Mouse (Mus musculus): ENCODE data around the gene Smim12. TPM values are rescaled to one million over a fixed set of nuclear protein-coding genes. Genes with fewer than 3 reads are reported as not detected.

Smim12 gene
- 15.3 TPM for total RNA-seq (2023)

DNA sequence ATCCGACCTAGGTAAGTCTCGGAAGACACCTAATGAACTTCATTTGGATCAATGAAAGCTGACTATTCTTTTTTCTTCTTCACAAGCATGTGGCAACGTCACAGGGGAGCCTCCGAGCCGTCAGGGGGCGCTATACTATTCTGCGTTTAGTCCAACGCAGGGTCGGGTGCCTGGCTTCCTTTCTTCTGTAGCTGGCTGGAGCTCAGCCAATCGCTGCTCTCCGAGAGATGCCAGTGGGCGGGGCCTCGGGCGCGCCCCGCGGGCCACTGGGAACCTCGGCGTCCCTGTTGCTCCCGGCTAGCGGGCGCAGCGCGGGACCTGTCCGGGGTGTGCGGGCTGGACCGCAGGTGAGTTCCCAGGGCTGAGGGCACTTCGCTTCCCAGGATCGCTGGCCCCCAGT, at the start of gene Smim12:
Gene Smim12 (plus strand): TSS at position 233 of the 400 bp plus-strand sequence.

Other genes with a start within 250 kb of the Smim12 start
- 881 TPM for gene Sfpq, start 222.5 kb upstream of the Smim12 start, total RNA-seq (2023)
- 26.8 TPM for gene Zmym1, start 182.6 kb upstream of the Smim12 start, total RNA-seq (2023)
- gene Zmym6, start 166.4 kb upstream of the Smim12 start, total RNA-seq (2023): 25.2 TPM
- 3.6 TPM for gene Tmem35b, start 120.1 kb upstream of the Smim12 start, total RNA-seq (2023)
- 0.56 TPM for gene Dlgap3, start 74.6 kb upstream of the Smim12 start, total RNA-seq (2023)
- gene Gja4, start 70.3 kb downstream of the Smim12 start, total RNA-seq (2023): not detected
- not detected for gene Gjb3, start 87.1 kb downstream of the Smim12 start, total RNA-seq (2023)
- gene Gjb4, start 110.3 kb downstream of the Smim12 start, total RNA-seq (2023): not detected
- gene Gjb5, start 114.4 kb downstream of the Smim12 start, total RNA-seq (2023): not detected

Measured in CD4-positive naive resting alpha-beta T cell, adult 76 days (primary cell).